Mouse (Mus musculus) spleen, postnatal 0 days (tissue): ENCODE data around the gene Zwint. TPM values are rescaled to one million over a fixed set of nuclear protein-coding genes. Genes with fewer than 3 reads are reported as not detected.

Experiments
- polyA plus RNA-seq: library from polyadenylated mRNA; unstranded; fragments of >200 nt; fragmentation: Nextera tagmentation; extraction: Ambion mirVana; gene quantifications from 2 replicates; pipeline ENCODE4 v1.2.1, GENCODE M21; 2015

Gene Zwint
- polyA plus RNA-seq: 148 and 159 TPM in 2 replicates

GRCm38 (mm10) chr10:72654270-72655016 lies at the start of gene Zwint:
TSS of gene Zwint (plus strand) at chr10:72654845.

